Comparison of ENCODE assay signal across 19 mouse cellular contexts in genomic region chr2:81251321-81251720, GRCm38 (mm10).
A peak's percentile ranks its signal among the peaks of the same experiment; 100 is the strongest.
DNase-seq lines count a peak whose midpoint lies in the region; TF ChIP-seq lines count a peak whose summit lies in the region.
"Had no signal": no experiment of that assay in that cellular context is flagged by ENCODE, and none has a peak within 500 bp of the region (broad histone marks: within the 10 kb centered on the region; RNA-seq: fewer than 3 reads in every experiment).

No protein-coding gene starts in this region.

- no peaks in the 10 kb centered on the region for H3K36me3 ChIP-seq in kidney, adult 2 months (ENCODE audit: control insufficient read depth, insufficient read depth, low read length)
- H3K36me3 ChIP-seq: embryonic facial prominence, embryonic 13.5 days; embryonic facial prominence, embryonic 15.5 days; forebrain, embryonic 10.5 days; forebrain, embryonic 12.5 days had no signal

- whole genome bisulfite sequencing in kidney, adult 2 months: 97% methylated on average over 2 of the region's 2 CpGs

- DNase-seq in kidney, adult 2 months: peak; percentile 60
- no peak for DNase-seq in kidney, postnatal 25 days
- DNase-seq in kidney, adult 9 months: peak; percentile 53
- no peak for DNase-seq in kidney, postnatal 10 days
- DNase-seq: adrenal gland, adult 2 months; adrenal gland, postnatal 10 days; adrenal gland, postnatal 25 days; cerebellum, adult 11 months; cerebellum, adult 18-20 months; cerebellum, adult 8-10 months; cerebellum, adult 9-11 months; cerebellum, postnatal 14 days; cerebellum, postnatal 36 days; embryo, embryonic 11 days had no signal

- no peaks in the 10 kb centered on the region for H3K27me3 ChIP-seq in kidney, adult 2 months (replicated peaks; ENCODE audit: control insufficient read depth, insufficient read depth, low read length)
- H3K27me3 ChIP-seq: embryonic facial prominence, embryonic 13.5 days; embryonic facial prominence, embryonic 15.5 days; forebrain, embryonic 12.5 days had no signal

- TF ChIP-seq POLR2A in kidney, adult 2 months (IDR thresholded peaks at IDR 0.05; ENCODE audit: low read depth, low read length): no peak

- TF ChIP-seq CTCF in kidney, adult 2 months (conservative IDR thresholded peaks at IDR 0.05; ENCODE audit: insufficient read depth, insufficient read length, low read depth, low read length): no peak

- H3K4me3 ChIP-seq in kidney, adult 2 months (ENCODE audit: insufficient read depth, low read depth, low read length): no peak overlapping the region
- H3K4me3 ChIP-seq: embryonic facial prominence, embryonic 13.5 days; embryonic facial prominence, embryonic 15.5 days; erythroblast, embryonic 14.5 days; forebrain, embryonic 10.5 days; forebrain, embryonic 12.5 days had no signal

- H3K4me1 ChIP-seq in kidney, adult 2 months (ENCODE audit: control insufficient read depth, insufficient read depth, low read length): no peaks in the 10 kb centered on the region
- H3K4me1 ChIP-seq: embryonic facial prominence, embryonic 13.5 days; embryonic facial prominence, embryonic 15.5 days; forebrain, embryonic 10.5 days; forebrain, embryonic 12.5 days had no signal

- H3K27ac ChIP-seq in kidney, adult 2 months (ENCODE audit: insufficient read depth, low read depth, low read length): no peak overlapping the region
- H3K27ac ChIP-seq: embryonic facial prominence, embryonic 13.5 days; embryonic facial prominence, embryonic 15.5 days; forebrain, embryonic 10.5 days; forebrain, embryonic 12.5 days had no signal

Comparison
In these comparisons a context has a peak if more than half of its experiments do, and no peak if none do; other contexts are left out.
1. DNase-seq: peak in kidney, adult 2 months (single experiment) and kidney, adult 9 months (single experiment); none in kidney, postnatal 25 days (0 of 2) and kidney, postnatal 10 days (single experiment).